Mouse (Mus musculus) CH12.LX (cell line): ENCODE measurements around the gene Gm37240.
"Not testable (repeated sequence)": the region's sequence is repeated elsewhere in the genome, so short reads cannot be mapped to it uniquely, and the experiment has no call there.

Source experiments
- CTCF ChIP-seq, 2 experiments: IDR thresholded peaks in 1 of 2; conservative IDR thresholded peaks in 1 of 2; 2 replicates each; pipeline ENCODE4 v1.5.1; 2011 to 2012; ENCODE audit warnings: low read depth in 2 of 2, low read length in 2 of 2, improper control_type of control experiment in 1 of 2, inconsistent platforms in 1 of 2, mild to moderate bottlenecking in 1 of 2, moderate library complexity in 1 of 2
- SIN3A ChIP-seq: IDR thresholded peaks from 2 replicates; pipeline ENCODE4 v1.6.1; 2012; ENCODE audit warnings: low read length, improper control_type of control experiment, inconsistent platforms

DNA sequence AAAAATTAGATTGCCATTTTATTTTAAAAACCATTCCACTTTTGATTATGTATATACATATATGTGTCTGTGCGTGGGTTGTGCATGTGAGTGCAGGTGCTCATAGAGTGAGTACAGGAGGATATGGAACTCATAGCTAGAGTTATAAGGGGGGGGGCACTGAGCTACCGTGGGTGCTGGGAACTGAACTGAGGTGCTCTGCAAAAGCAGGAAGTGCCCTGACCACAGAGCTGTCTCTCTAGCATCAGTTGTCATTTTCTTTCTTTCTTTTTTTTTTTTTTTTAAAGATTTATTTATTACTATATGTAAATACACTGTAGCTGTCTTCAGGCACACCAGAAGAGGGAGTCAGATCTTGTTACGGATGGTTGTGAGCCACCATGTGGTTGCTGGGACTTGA lies 1025.5 kb downstream of the Gm37240 start:
- not testable (repeated sequence) for TF ChIP-seq SIN3A; CTCF (conservative IDR thresholded peaks at IDR 0.05 in 1 of 2, IDR thresholded peaks at IDR 0.05 in 1 of 2; ENCODE audit: low read depth in 2 of 2, low read length in 2 of 2)
